Mouse (Mus musculus) stomach, postnatal 0 days (tissue): ENCODE data around the gene Yjefn3.

Source experiments
- CTCF ChIP-seq: IDR thresholded peaks from 2 replicates; pipeline ENCODE4 v1.5.1; 2016; ENCODE audit warnings: antibody characterized with exemption, low read depth, mild to moderate bottlenecking, moderate library complexity
- EP300 ChIP-seq: optimal IDR thresholded peaks from 2 replicates; pipeline ENCODE3; 2016; ENCODE audit warnings: antibody characterized with exemption

GRCm38 (mm10) chr8:69884141-69884540 is 18.4 kb downstream of the Yjefn3 start:
- no peak for TF ChIP-seq CTCF
- no peak for TF ChIP-seq EP300
